Mouse (Mus musculus) spleen, embryonic (tissue): Measurements from ENCODE around the gene Tbccd1.

ENCODE experiments used
- CTCF ChIA-PET: fragments of 350-600 bp; sonication (Branson Sonifier 250); formaldehyde crosslinking; loops from one replicate; lab custom pipeline; 2022; lab: Charles Lee

The Tbccd1 gene

DNA sequence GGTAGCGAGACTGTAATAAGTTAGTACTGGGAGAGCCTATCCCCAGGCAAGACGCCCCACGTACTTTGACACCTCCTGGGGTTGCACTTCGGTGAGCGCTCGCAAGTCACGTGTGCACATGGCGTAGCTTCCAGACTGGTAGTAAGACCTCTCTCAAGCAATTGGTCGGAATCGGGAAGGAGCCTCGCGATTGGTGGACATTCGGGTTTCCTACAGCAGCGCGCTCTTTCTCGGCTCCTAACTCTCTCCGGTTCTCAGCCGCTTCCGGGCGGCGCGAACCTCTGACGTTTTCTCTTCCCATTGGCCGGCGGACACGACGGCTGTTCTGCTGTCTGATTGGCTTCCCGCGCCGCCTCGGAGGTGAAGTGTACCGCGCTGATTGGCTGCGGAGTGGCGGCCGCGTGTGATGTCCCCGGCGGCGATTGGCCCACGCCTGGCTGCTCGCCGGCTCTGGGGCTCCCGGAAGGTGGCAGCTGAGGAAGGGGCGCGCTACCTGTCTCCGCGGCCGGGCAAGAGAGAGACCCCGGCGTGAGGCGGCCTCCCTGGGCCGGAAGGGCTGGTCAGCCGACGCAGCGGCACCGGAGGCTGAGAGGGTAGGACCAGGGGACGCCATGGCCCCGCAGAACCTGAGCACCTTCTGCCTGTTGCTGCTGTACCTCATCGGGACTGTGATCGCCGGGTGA lies at the start of gene Tbccd1, which contains the start of gene Dnajb11:
TSS of gene Tbccd1 (minus strand) at position 239 of the 683 bp plus-strand sequence.
TSS of gene Dnajb11 (plus strand) at position 415 of the 683 bp plus-strand sequence.
- CTCF ChIA-PET: no interaction called here

DNA sequence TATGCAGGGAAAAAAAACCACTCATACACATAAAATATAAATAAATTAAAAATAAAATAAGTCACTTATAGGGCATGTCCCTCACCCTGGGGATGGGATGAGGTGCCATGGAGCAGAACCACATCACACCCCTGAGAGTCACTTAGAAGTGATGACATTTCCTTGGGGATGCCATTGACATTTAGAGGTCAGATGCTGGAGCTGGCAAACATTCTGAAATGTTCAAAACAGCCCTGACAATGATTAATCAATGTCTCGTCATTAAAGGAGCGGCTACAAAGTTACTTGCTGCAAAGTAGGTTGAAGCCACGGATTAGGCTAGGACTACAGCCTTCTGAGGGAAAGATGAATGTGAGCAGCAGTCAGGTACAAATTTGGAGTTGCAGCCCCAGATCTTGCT lies 43.9 kb upstream of the Tbccd1 start:
- CTCF ChIA-PET: no interaction called here

DNA sequence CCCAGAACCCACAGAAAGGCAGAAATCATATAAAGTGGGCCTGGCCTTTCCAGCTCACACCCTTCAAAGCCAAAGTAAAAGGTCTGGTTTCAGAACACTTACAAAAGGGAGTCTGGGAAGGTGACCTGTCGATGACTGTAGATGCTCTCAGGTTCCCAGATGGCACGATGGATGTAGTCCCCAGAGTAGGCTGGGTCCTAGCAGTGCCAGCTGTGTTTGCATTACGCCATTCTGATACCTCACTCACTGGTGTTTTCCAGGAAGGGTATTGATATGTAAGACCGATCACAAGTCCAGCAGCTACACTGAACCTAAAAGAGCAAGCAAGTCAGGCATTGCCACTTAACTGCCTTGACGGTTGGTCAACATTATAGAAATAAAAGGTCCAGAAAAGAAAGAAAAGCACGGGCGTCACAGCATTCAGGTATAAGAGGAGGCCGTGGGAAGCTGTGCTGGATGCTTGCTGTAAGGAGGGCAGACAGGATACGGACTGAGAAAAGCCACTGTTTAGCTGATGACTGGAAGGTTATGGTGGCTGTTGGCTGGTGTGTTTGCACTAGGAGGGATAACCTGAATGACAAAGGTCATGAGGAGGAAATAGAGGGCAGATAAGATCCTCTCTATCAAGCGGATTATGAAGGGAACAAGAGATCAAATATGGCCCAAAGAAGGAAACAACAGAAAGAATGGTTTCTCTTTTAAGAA lies 42.5 kb upstream of the Tbccd1 start:
- CTCF ChIA-PET: no interaction called here

DNA sequence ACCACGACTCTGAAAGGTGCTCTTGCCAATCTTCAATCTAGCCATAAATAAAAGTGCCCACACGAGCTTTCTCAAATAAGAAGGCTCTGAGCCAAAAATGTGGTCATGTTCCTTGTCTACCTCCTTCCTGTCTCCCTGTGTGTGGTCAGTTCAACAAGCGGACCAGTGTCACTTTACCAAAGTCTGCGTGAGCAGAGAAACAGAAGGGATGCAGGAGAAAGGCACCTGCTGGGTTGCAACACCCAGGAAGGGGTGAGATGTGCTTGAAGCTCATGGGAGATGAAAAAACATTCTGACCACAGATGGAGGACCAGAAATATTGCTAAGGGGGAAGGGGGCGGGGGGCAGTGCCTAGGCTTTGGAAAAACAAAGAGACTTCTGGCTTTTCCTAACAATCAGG lies 41.9 kb upstream of the Tbccd1 start:
- CTCF ChIA-PET: no interaction called here

DNA sequence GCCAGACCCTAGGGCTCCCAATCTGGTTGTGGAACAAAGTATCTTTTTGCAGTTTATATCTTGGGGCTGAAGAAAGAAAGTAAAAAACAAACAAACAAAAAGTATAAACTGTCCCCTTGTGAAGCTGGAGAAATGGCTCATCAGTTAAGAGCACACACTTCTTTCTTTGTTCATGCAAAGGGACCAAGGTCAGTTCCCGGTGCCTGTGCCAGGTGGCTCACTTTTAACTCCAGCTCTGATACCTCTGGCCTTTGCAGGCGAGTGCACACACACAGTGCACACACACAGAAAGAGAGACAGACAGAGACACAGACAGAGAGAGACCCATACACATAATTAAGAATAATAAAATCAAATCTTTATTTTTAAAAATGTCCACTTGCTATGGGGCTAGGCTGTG lies 39.1 kb upstream of the Tbccd1 start:
- CTCF ChIA-PET: no interaction called here

DNA sequence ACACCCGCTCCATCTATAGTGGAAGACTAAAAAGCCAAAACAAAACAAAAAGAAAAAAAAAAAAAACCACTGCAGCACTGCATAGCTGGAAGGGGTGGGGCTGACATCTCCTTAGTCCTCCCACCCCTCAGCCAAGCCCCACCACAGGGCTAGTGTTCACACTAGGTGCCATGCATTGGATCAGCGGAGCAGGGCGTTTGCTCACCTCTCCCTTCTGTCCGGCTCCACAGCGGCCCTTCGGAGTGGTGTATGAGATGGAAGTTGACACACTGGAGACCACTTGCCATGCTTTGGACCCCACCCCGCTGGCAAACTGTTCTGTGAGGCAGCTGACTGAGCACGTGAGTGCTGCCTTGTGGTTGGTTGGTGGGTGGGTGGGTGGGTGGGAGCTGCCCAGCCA lies 36.6 kb upstream of the Tbccd1 start:
- CTCF ChIA-PET: no interaction called here

DNA sequence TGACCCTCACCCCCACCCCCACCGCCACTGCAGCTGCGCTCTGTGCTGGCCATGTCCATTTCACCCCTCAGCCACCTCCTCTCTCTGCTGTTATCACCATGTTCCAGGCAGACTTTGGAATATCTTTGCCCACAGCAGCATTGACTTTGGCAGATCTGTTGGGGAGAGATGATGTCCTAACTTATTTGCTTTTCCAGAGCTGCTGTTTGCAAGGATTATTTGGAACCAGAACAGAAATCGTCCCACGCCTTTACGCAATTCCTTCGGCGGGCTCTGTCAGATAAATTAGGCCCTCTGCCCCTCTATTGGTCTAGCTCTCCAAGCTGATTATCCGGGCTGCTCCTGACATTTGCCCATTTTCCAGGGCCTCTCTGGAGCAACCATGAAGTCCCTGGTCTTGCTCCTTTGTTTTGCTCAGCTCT lies 34.3 kb upstream of the Tbccd1 start:
- CTCF ChIA-PET: no interaction called here

DNA sequence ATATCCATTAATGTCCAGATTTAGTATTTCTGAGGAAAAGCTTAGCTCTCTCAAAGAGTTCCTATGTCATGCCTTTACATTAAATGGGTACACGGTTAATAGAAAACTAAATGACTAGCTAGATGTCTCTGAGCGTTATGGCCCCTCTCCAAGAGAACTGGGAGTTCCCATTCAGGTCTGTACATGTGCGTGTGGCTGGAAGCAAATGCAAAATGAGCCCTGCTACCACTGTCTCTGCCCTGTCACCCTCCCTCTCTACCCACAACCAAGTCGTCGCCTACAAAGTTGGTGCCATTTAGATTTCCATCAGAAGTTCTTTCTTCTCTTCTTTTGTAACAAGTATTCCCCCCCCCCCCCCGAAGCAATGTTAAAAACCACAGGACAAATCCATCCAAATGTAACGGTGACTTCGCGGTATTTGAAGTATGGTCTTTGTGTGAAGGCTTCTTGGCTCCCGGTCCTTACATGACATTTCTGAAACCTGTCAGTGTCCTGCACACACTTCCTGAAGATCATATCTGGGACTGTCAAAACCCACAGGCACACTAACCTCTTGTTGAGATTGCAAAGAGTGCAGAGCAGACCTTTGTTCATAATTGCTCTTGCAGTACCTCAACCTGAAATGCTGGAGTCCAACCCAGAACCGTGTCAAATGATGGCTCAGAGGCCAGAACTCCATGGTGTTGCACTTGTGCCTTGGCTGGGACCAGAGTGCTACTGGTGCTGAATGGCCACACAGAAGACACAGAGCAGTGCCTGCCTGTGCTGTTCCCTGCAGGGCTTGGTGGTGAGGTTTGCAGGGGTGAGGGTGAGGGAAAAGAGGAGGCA lies 33.4 kb upstream of the Tbccd1 start, which contains the start of gene Ahsg:
TSS of gene Ahsg (plus strand) at position 595 of the 828 bp plus-strand sequence.
- CTCF ChIA-PET: no interaction called here

DNA sequence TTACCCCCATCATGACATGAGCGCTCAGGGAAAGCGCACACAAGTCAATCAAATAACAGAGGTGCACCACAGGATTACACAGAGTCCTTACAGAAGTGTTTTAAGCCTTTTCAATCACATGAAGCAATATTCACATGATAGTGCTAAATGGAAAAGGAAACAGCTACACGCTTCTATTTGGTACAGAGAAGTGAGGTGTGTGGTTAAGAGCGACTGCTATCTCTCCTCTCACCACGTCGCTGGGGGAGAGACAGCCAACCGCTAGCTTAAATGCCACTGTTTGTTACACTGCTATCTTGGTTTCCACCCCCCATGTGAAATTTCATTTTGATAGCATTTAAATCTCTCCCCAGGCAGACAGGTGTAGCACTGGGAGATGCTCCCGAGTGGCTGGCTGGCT lies 32.2 kb upstream of the Tbccd1 start:
- CTCF ChIA-PET: no interaction called here

DNA sequence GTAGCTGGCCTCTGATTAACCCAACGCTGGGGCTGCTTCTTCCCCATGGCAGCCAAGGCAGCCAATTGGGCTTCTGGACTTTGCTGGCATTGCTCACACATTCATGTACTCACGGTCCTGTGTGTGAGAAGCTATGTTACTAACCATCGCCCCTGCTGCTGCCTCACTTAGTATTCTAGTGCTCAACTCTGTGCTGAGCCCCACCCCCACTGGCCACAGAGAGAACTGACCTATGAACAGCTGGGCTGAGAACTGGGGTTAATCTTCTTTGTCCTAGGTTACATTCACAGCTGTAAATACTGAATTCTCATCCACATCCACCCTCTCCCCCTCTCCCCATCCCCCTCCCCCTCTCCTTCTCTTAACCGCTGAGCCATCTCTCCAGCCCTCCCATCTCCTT lies 31.4 kb upstream of the Tbccd1 start:
- CTCF ChIA-PET: no interaction called here

DNA sequence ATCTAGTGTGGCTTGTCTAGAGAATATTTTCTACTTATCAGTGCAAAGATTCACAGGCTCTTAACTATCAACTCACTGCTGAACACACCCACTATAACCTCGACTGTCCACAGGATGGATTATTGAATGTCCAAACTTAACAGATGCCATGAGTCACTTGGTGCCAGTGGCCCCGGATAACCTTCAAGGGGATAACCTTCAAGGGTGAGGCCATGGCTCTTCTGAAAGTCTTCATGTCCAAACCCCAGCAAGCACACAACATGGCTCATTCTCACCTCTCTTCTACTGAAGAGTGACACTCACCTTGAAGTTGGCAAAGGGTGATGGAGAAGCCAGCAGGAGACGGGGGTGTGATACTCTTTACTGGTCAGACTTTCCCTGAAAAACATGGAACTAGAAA lies 29.3 kb upstream of the Tbccd1 start:
- CTCF ChIA-PET: no interaction called here

DNA sequence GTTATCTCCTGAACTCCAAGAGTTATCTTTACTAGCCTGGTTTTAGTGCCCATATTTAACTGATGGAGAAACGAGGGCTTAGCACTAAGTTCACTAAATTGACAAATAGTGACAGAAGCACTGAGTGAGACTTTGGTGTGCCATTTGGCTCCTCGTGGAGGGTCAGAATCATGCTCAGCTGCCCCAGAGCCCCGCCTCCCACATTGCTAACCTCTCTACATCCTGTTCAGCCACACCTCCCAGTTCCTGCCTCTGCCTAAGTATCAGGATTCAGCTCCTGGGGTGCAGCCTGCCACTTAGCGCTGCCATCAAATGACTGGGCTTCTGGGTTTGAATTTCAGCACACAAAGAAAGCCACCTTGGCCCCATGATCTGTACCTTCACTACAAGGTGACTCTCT lies 27.9 kb upstream of the Tbccd1 start:
- CTCF ChIA-PET: no interaction called here

DNA sequence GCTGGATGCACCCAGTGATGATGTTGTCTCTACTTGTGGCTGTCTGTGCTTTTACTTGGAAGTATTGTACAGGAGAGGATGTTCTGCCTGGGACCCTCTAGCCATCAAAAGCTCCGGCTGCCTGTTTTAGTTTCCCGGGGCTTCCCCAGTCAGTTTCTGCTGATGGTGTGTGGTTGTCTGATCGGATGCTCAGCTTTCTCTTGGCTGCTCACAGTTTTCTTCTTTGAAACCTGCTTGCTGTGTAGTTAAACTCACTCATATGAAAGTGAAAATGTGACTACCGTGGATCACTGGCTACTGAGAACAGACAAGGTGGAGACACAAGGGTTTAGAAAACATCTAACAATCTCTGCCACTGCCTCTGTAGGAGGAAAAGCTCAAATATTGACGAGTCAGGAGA lies 26.0 kb upstream of the Tbccd1 start:
- CTCF ChIA-PET: no interaction called here

DNA sequence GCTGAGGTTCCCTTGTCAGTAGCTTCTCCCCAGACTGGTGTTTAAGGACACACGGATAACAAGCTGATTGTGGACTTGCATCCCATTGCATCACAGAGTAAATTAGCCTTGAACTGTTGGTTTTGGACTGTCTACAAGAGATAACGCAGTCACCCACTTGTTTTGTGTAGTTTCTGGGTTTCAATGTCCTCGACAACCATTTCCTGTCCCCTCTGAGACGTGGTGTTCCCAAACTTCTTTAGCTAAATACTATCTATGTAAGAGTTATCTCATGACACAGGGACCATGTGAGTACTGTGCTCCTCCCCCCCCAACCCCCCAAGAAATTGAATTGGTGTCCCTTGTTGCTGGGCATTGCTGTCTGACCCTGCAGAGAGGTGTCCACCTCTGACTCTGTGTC lies 24.0 kb upstream of the Tbccd1 start:
- CTCF ChIA-PET: no interaction called here

DNA sequence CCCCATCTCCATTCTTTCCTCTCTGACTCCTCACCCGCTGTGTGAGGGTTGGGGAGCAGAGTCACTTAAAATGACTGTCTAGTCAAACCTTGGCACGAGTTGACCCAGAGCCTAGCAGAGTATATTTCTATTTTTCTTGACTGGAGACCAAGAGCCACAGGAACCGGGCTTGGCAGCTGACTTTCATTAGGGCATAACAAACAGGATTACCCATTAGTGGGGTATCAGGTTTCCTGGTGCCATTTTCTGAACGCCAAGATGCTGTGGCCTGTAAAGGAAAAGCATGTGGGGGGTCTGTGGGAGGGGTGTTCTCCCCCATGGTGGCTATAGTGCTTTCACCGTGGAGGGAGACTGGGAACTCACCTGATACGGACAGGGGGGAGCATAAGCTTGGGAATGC lies 23.4 kb upstream of the Tbccd1 start:
- CTCF ChIA-PET: no interaction called here

DNA sequence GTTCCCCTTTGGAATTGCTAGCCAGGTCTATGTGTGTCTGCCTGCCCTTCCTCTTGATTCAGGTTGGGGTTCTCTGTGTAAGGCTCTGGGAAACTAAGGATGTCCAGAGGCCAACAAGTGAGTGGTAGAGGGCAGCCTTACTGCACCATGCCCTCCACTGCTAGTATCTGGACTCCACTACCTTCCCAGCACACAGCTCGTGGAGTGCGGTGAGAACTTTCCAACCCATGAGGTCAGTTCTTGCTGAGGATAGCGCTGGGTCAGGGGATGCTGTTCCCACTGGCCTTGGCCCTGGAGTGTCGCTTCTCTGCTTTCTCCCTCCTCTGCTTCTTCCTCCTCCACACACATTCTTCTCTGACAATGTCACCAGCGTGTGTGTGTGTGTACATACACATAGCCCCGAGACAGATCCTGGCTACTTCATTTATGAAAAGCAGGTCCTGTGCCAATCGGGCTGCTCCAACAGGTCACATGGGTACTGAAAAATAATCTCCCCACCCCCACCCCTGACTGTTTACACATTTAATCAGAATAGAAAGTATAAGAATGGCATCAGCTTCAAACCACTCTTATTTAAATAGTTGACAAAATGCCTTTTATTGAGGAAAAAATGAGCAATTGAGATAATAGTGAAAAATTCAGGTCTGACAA lies 22.6 kb upstream of the Tbccd1 start:
- CTCF ChIA-PET: interaction anchor here (0.5 kb wide), 1 partner anchor 255 kb away, joined by 6 read pairs; no protein-coding TSS in a partner anchor

DNA sequence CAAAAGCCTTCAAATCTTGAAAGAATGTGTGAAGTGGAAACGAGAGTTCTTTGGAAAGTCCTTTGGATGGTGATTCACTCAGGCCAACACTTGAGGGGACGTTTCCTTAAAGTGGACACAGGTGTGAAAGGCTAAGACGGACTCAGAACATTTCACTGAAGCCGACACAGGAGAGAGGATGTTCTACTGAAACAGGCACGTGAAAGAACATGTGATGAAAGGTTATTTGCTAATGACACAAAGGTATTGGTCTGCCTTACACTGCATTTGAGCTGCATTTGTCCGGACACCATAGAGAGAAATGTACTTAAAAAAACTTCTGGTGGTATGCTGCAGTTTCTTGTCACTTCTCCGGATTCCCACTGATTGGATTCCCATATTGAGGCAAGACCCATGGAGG lies 21.2 kb upstream of the Tbccd1 start:
- CTCF ChIA-PET: no interaction called here

DNA sequence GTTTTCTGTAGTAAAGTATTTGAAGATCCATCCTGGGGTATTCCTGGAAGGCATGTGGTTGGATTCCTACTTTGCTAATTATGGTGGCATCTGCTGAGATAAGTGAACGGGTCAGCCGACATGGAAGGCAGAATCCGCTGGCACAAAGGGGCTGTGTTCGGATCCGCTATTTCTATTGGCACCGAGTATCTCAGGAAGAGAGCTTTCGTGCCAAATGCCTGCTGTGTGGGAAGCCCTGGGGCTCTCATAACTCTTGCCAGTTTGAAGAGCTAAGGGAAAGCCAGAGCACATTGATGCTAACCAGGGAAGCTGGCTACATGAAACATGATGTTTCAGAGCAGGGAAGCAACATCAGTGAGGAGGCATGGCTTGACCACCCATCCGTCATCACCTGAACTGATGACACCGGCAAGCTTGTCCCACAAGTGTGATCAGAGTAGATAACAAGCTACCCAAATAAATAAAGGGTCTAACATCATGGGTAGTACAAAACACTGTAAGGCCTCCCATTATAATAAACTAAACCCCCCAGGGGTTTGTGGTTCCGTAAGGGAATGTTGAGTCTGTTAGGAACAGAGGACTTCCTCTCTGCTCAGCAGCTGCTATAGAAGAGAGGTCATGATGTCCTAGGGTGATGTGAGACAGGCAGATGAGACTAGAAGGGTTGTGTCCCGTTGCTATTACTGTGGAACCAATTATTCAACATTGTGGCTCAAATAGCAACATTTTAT lies 20.4 kb upstream of the Tbccd1 start:
- CTCF ChIA-PET: no interaction called here

DNA sequence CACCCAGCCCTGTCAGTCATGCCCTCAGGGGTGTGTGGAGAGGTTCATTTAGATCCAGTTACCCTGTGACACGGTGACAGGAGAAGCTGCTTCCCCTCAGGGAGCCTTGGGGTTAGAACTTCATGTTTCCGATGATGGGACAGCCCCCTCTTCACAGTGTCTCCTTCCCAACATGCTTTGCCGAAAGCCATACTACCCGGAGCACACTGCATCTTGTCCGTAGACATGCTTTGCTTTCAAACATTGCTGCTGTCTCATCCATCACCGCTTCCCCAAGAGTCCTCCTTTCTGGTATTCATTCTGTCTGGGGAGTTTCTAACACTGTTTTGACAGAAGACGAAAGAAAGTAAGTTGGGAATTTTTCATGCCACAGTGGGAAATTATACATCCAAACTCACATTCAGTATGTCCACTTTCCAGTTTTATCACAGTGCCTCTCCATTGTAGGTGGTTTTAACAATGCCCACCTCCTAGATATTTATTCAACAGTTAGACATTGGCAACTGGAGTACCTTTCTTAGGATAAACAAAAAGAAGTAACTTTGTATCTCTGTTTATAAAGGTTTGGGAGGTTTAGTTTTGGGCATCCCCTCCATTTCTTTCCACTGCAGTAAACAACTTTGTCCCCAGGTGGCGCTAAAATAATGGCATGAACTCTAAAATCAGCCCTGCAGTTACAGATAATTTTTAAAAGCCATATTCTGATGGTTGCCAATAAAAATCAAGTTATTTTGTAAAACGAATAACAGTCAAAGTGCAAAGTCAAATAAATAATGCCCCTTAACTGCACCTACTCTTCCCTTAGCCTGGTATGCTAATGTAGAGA lies 19.0 kb upstream of the Tbccd1 start:
- CTCF ChIA-PET: no interaction called here

DNA sequence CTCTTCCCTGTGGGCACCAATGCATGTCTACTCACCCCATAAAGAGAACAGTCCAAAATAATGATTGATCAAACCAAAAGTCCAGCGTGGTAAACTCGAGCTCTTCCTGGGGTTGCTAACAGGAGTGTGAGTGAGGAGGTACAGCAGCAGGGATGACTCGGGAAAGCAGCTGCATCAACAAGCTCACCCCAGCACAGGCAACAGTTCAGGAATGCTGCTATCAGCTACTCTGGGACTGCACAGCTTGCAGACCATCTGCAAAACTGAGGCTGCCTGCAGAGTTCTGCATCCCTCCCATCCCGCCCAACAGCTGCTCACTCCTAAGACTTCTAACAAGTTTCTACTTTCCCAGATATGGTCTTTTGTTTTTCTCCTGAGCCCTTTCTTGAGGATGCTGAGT lies 15.9 kb upstream of the Tbccd1 start:
- CTCF ChIA-PET: interaction anchor here (1.2 kb wide), 1 partner anchor 267 kb away, joined by 3 read pairs; no protein-coding TSS in a partner anchor
